20 mouse cellular contexts compared by ENCODE assay signal in the genomic region with DNA sequence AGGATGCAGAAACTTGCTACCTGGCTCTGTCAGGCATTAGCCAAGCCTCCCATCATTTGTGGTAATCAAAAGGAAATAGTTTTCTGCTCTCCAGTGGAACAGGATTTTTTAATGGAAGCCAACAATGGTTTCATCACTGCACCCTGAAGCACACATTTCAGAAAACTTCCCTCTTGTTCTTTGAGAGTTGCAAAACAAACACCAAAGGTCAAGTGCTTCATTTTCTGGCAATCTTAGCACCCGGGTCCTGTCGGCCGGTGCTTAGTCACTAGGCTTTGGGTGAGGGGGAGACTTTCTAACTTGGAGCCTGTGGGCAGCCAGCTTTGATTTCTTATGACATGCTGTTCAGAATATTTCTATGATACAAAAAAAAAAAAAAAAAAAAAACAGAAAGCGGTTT.
DNase-seq lines count a peak whose midpoint lies in the region; TF ChIP-seq lines count a peak whose summit lies in the region.
"Had no signal": no experiment of that assay in that cellular context is flagged by ENCODE, and none has a peak within 500 bp of the region (broad histone marks: within the 10 kb centered on the region; RNA-seq: fewer than 3 reads in every experiment).

No protein-coding gene starts in this region.

- no peak overlapping the region for H3K27ac ChIP-seq in hindbrain, embryonic 10.5 days
- H3K27ac ChIP-seq: forebrain, embryonic 13.5 days; heart, embryonic 13.5 days; hindbrain, embryonic 14.5 days; left cerebral cortex, adult 2 months; macrophage; midbrain, embryonic 10.5 days; stomach, postnatal 0 days had no signal

- no peak for TF ChIP-seq POLR2A in lung, adult 2 months (IDR thresholded peaks at IDR 0.05; ENCODE audit: borderline replicate concordance, extremely low read depth, low read depth, low read length)

- DNase-seq in adrenal gland, postnatal 14 days = peak; percentile 18
- no peak for DNase-seq in adrenal gland, postnatal 4 days (ENCODE audit: low spot score in 2 of 2)
- DNase-seq in lung, adult 18-20 months = peak; percentile 51 to 74
- no peak for DNase-seq in lung, adult 2 months
- DNase-seq in lung, postnatal 14 days = peak; percentile 13
- DNase-seq in hindbrain, embryonic 10.5 days (ENCODE audit: low spot score) = no peak
- no peak for DNase-seq in left cerebral cortex, adult 11 months (ENCODE audit: low spot score)
- DNase-seq: cerebellum, adult 9-10 months; kidney, adult 8-10 months; kidney, postnatal 14 days; left cerebral cortex, postnatal 4 days; right cerebral cortex, postnatal 4 days had no signal

- no peaks in the 10 kb centered on the region for H3K36me3 ChIP-seq in hindbrain, embryonic 10.5 days
- H3K36me3 ChIP-seq: G1E; heart, embryonic 13.5 days; midbrain, embryonic 10.5 days had no signal

- WGBS in lung, adult 2 months = 43% methylated on average over 4 of the region's 4 CpGs
- WGBS in hindbrain, embryonic 10.5 days = 79% methylated on average over 4 of the region's 4 CpGs

- no peaks in the 10 kb centered on the region for H3K9me3 ChIP-seq in hindbrain, embryonic 10.5 days
- H3K9me3 ChIP-seq: forebrain, embryonic 13.5 days; heart, embryonic 13.5 days; midbrain, embryonic 10.5 days had no signal

- TF ChIP-seq CTCF in lung, adult 2 months (IDR thresholded peaks at IDR 0.05; ENCODE audit: insufficient read depth, low read length) = no peak

- H3K27me3 ChIP-seq in hindbrain, embryonic 10.5 days (ENCODE audit: insufficient read depth, poor library complexity, severe bottlenecking) = peaks cover 57% of the 10 kb centered on the region

- H3K4me1 ChIP-seq in lung, adult 2 months (ENCODE audit: control insufficient read depth, insufficient read depth, low read length) = no peaks in the 10 kb centered on the region; the same call in 1 of the 2 replicates
- H3K4me1 ChIP-seq in hindbrain, embryonic 10.5 days (replicated peaks) = peaks cover 6% of the 10 kb centered on the region

- no peak overlapping the region for H3K4me3 ChIP-seq in lung, adult 2 months (replicated peaks; ENCODE audit: extremely low read depth, low read depth, low read length)
- H3K4me3 ChIP-seq in hindbrain, embryonic 10.5 days = no peak overlapping the region
- H3K4me3 ChIP-seq: forebrain, embryonic 13.5 days; heart, embryonic 13.5 days; left cerebral cortex, adult 2 months; midbrain, embryonic 10.5 days had no signal

Comparison
In these comparisons a context has a peak if more than half of its experiments do, and no peak if none do; other contexts are left out.
1. DNase-seq: peak in adrenal gland, postnatal 14 days (single experiment), lung, adult 18-20 months (2 of 2) and lung, postnatal 14 days (single experiment); none in adrenal gland, postnatal 4 days (0 of 2), lung, adult 2 months (single experiment), hindbrain, embryonic 10.5 days (single experiment) and left cerebral cortex, adult 11 months (single experiment).